Mouse (Mus musculus): Measurements from ENCODE around the gene Fam71f1. TPM values are rescaled to one million over a fixed set of nuclear protein-coding genes. Genes with fewer than 3 reads are reported as not detected.

Gene Fam71f1
- total and polyA plus RNA-seq, 3 experiments, result 0.13 TPM; not detected in 2

DNA sequence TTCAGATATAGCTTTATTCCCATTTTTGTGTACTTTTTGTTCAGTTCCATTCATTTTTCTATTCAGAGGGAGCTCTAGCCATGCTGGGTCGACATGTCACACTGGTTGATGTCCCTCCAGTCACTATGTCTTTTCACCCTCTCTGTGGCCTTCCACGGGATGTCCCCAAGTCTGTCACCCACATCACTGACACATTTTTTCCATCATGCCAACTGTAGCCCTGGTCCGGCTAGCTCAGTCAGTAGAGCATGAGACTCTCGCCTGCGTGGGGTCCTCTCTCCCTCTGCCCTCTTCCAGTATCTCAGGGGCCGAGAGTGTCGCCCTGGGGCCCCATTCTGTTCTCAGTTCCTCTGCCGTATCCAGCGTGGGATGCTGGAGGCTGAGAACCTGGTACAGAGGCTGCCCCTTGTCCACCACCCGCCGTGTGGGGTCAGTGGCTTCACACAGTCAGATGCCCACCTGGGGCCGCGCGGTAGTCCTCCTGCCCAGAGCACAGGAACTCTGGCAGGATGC, 5.2 kb upstream of the Fam71f1 start:
- no peak for TF ChIP-seq UBTF (IDR thresholded peaks at IDR 0.05; ENCODE audit: borderline replicate concordance, insufficient read depth, low read depth, low read length)
- no peak for TF ChIP-seq USF1 (IDR thresholded peaks at IDR 0.05; ENCODE audit: low read depth, low read length)
- no peak for TF ChIP-seq SMC3 (IDR thresholded peaks at IDR 0.05; ENCODE audit: low read depth, low read length)
- TF ChIP-seq USF2 (IDR thresholded peaks at IDR 0.05; ENCODE audit: borderline replicate concordance in 1 of 2, insufficient read depth in 1 of 2, low read depth in 1 of 2, low read length in 2 of 2), result no peak
- TF ChIP-seq NELFE (IDR thresholded peaks at IDR 0.05; ENCODE audit: low read depth, low read length), result no peak
- TF ChIP-seq BHLHE40 (IDR thresholded peaks at IDR 0.05; ENCODE audit: borderline replicate concordance, low read depth, low read length), result no peak
- TF ChIP-seq TCF12 (IDR thresholded peaks at IDR 0.05; ENCODE audit: low read depth, low read length), result no peak
- TF ChIP-seq RCOR1 (IDR thresholded peaks at IDR 0.05; ENCODE audit: low read depth, low read length), result no peak
- no peak for TF ChIP-seq GATA1 (IDR thresholded peaks at IDR 0.05; ENCODE audit: low read depth, low read length)
- no peak for TF ChIP-seq TAL1 (IDR thresholded peaks at IDR 0.05; ENCODE audit: low read length)
- no peak for TF ChIP-seq RAD21 (IDR thresholded peaks at IDR 0.05; ENCODE audit: low read depth, low read length)
- no peak for TF ChIP-seq ZC3H11A (IDR thresholded peaks at IDR 0.05; ENCODE audit: low read depth, low read length)
- no peak for TF ChIP-seq MAFK (IDR thresholded peaks at IDR 0.05; ENCODE audit: borderline replicate concordance, low read depth, low read length)
- TF ChIP-seq CHD1 (IDR thresholded peaks at IDR 0.05; ENCODE audit: low read depth, low read length), result no peak
- TF ChIP-seq POLR2AphosphoS2 (IDR thresholded peaks at IDR 0.05; ENCODE audit: low read length), result no peak
- TF ChIP-seq TBP (IDR thresholded peaks at IDR 0.05; ENCODE audit: low read depth, low read length), result no peak
- TF ChIP-seq ZMIZ1 (IDR thresholded peaks at IDR 0.05; ENCODE audit: low read depth, low read length), result no peak
- TF ChIP-seq MYB (IDR thresholded peaks at IDR 0.05; ENCODE audit: low read depth, low read length), result no peak
- TF ChIP-seq MYC (IDR thresholded peaks at IDR 0.05; ENCODE audit: low read depth, low read length), result no peak
- no peak for TF ChIP-seq ZKSCAN1 (IDR thresholded peaks at IDR 0.05; ENCODE audit: low read depth, low read length)
- Histone ChIP-seq H3K9ac (ENCODE audit: control insufficient read depth, low read depth, low read length, poor library complexity, severe bottlenecking) (no peak overlapping the region), H3K27me3 (ENCODE audit: control insufficient read depth in 1 of 2, insufficient read depth in 2 of 2, low read length in 2 of 2) (peaks cover 3 to 5% of the 10 kb centered on the region in 2 experiments), H3K27ac (ENCODE audit: control insufficient read depth, low read depth, low read length) (no peak overlapping the region), H3K4me1 (ENCODE audit: control insufficient read depth in 1 of 2, insufficient read depth in 2 of 2, low read length in 2 of 2) (no peaks in the 10 kb centered on the region), H3K9me3 (replicated peaks; ENCODE audit: insufficient read depth, low read length) (no peaks in the 10 kb centered on the region), H3K79me2 (ENCODE audit: control insufficient read depth, insufficient read depth, low read length, poor library complexity) (no peaks in the 10 kb centered on the region), H3K36me3 (ENCODE audit: control insufficient read depth in 1 of 2, insufficient read depth in 2 of 2, low read length in 2 of 2) (no peaks in the 10 kb centered on the region), H3K4me3 (ENCODE audit: control insufficient read depth in 1 of 2, insufficient read depth in 1 of 2, low read depth in 2 of 2, low read length in 2 of 2) (no peak overlapping the region)
- no peak for DNase-seq (ENCODE audit: low read depth, low spot score)

DNA sequence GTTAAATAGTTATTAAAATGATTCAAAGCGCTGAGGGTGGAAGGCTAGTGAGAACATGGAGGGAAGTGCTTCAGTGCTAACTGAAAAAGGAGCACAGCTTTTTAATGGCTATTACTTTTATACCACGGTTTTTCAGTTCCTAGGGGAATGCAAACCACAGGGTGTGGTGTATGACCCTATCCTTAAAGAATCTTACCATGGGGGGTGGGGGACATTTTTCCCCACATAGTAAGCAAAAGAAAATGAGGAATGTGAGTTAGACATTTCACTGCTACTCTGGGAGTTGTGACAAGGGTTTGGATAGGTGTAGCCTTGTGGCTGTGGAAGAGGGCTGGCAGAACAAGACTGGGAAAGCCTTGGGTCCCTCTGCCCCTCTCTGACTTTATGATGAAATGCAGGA, 1.7 kb upstream of the Fam71f1 start:
- no peaks in the 10 kb centered on the region for H3K36me3 ChIP-seq (ENCODE audit: control insufficient read depth in 1 of 2, insufficient read depth in 2 of 2, low read length in 2 of 2)
- no peaks in the 10 kb centered on the region for H3K9me3 ChIP-seq (replicated peaks; ENCODE audit: insufficient read depth, low read length)
- peaks cover 0 to 2% of the 10 kb centered on the region in 2 experiments; a peak in 1 of 4 replicates for H3K4me1 ChIP-seq (ENCODE audit: control insufficient read depth in 1 of 2, insufficient read depth in 2 of 2, low read length in 2 of 2)
- H3K4me3 ChIP-seq (ENCODE audit: control insufficient read depth in 1 of 2, insufficient read depth in 1 of 2, low read depth in 2 of 2, low read length in 2 of 2), result no peak overlapping the region
- no peak overlapping the region for H3K27ac ChIP-seq (ENCODE audit: control insufficient read depth, low read depth, low read length)
- H3K9ac ChIP-seq (ENCODE audit: control insufficient read depth, low read depth, low read length, poor library complexity, severe bottlenecking), result no peak overlapping the region
- H3K27me3 ChIP-seq (ENCODE audit: control insufficient read depth in 1 of 2, insufficient read depth in 2 of 2, low read length in 2 of 2), result peaks cover 3 to 5% of the 10 kb centered on the region in 2 experiments
- H3K79me2 ChIP-seq (ENCODE audit: control insufficient read depth, insufficient read depth, low read length, poor library complexity), result no peaks in the 10 kb centered on the region
- DNase-seq (ENCODE audit: low read depth, low spot score), result no peak
- no peak for TF ChIP-seq KAT2A (conservative IDR thresholded peaks at IDR 0.05; ENCODE audit: low read depth, low read length)
- TF ChIP-seq EP300 (IDR thresholded peaks at IDR 0.05; ENCODE audit: low read depth in 1 of 2, low read length in 2 of 2), result no peak
- TF ChIP-seq MYC (IDR thresholded peaks at IDR 0.05; ENCODE audit: low read depth, low read length), result no peak
- TF ChIP-seq NRF1 (IDR thresholded peaks at IDR 0.05; ENCODE audit: insufficient read depth, low read depth, low read length, poor library complexity, severe bottlenecking), result no peak
- no peak for TF ChIP-seq MYB (IDR thresholded peaks at IDR 0.05; ENCODE audit: low read depth, low read length)
- TF ChIP-seq POLR2AphosphoS5 (IDR thresholded peaks at IDR 0.05; ENCODE audit: borderline replicate concordance, low read depth, low read length), result no peak
- no peak for TF ChIP-seq USF2 (IDR thresholded peaks at IDR 0.05; ENCODE audit: borderline replicate concordance in 1 of 2, insufficient read depth in 1 of 2, low read depth in 1 of 2, low read length in 2 of 2)
- TF ChIP-seq POLR2AphosphoS2 (IDR thresholded peaks at IDR 0.05; ENCODE audit: low read length), result no peak
